Mouse (Mus musculus): ENCODE measurements at regions not wholly inside any gene's neighbourhood (a gene's known extent, or its start where the extent isn't known, plus 50 kb on each side); places are given as distances from the start of the nearest gene placed in this dataset.

GRCm38 (mm10) chr5:74771121-74771520 is 68.4 kb upstream of the Lnx1 start:
- DNase-seq (ENCODE audit: extremely low spot score), result no peak

DNA sequence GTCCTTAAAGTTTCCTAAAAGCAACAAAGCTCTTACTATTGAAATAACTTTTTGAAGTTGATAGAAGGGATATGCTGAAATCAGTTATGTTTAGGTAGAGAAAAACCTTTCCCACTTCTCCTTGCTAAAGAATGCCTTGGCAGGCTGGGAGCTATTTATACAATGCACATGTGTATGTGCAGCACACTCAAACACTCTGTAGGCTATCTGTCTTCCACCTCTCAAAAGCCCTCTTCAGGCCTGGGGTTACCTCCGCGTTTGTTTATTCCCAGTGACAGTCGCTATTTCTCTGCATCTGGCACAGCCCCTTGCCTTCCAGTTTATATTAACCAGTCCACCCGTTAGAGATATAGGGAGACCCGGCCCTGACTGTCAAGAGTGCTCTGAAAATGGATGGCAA is 66.3 kb upstream of the Lnx1 start:
- DNase-seq (ENCODE audit: extremely low spot score), result no peak

- no peak for DNase-seq (ENCODE audit: extremely low spot score)
Measured at GRCm38 (mm10) chr5:74767993-74768392, 65.3 kb upstream of the Lnx1 start.

GRCm38 (mm10) chr5:74766211-74766610 is 63.5 kb upstream of the Lnx1 start:
- no peak for DNase-seq (ENCODE audit: extremely low spot score)

DNA sequence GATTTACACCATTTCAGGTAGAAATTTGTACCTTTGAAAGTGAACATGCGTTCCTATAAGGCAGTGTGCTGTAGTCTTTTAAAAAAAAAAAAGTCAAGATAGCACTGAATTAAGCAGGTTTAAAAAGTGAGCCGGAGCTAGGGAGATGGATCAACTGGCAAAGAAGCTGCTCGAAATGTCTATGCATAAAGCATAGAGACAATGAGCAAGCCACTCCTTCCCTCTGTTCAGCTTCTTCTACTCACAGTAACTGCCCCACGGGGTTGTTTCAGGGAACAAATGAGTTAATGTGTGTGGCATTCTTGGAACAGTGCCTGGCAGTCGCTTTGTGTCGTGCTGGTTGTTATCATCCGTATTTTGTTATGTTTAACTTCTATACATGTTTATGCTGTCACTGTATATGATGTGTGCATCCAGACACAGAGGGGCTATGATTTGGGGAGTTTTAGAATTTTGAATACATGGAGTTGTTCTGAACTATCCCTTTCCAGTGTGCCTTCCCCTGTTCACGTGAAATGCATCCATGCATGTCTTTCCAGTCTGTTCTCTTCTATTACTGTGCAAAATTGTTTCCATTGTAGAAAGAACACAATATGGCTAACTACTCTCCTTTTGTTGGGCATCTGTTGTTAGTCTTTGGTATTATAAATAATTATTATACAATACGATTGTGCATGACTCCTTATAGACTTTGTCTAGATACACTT is 62.5 kb upstream of the Lnx1 start:
- DNase-seq (ENCODE audit: extremely low spot score), result no peak

GRCm38 (mm10) chr5:74757557-74757956 is 54.8 kb upstream of the Lnx1 start:
- DNase-seq (ENCODE audit: extremely low spot score), result no peak

GRCm38 (mm10) chr5:74752961-74753360 is 50.2 kb upstream of the Lnx1 start:
- no peak for DNase-seq (ENCODE audit: extremely low spot score)

Measured in embryo, embryonic 9.5 days (tissue).